20 mouse cellular contexts compared by ENCODE assay signal in genomic region chr17:70797773-70798045, GRCm38 (mm10). TPM values are rescaled to one million over a fixed set of nuclear protein-coding genes. Genes with fewer than 3 reads are reported as not detected.
A peak's percentile ranks its signal among the peaks of the same experiment; 100 is the strongest.
DNase-seq lines count a peak whose midpoint lies in the region; ATAC-seq and TF ChIP-seq lines count a peak whose summit lies in the region.
"Had no signal": no experiment of that assay in that cellular context is flagged by ENCODE, and none has a peak within 500 bp of the region (broad histone marks: within the 10 kb centered on the region; RNA-seq: fewer than 3 reads in every experiment).

No protein-coding gene starts in this region.

- no peaks in the 10 kb centered on the region for H3K27me3 ChIP-seq in hindbrain, embryonic 10.5 days (ENCODE audit: insufficient read depth, poor library complexity, severe bottlenecking)
- H3K27me3 ChIP-seq in hindbrain, embryonic 12.5 days: no peaks in the 10 kb centered on the region
- no peaks in the 10 kb centered on the region for H3K27me3 ChIP-seq in lung, embryonic 16.5 days (ENCODE audit: control insufficient read depth, insufficient read depth, low read depth, low read length)
- H3K27me3 ChIP-seq: embryonic facial prominence, embryonic 12.5 days; forebrain, embryonic 13.5 days; forebrain, embryonic 15.5 days had no signal

- 87% methylated on average over 1 of the region's 1 CpGs for WGBS in hindbrain, embryonic 10.5 days
- WGBS in hindbrain, embryonic 12.5 days: 91% methylated on average over 1 of the region's 1 CpGs
- 55% methylated on average over 1 of the region's 1 CpGs for WGBS in lung, embryonic 16.5 days
- 82% methylated on average over 1 of the region's 1 CpGs for WGBS in macrophage (ENCODE audit: missing documents)

- no peak overlapping the region for H3K9ac ChIP-seq in hindbrain, embryonic 12.5 days
- H3K9ac ChIP-seq in lung, embryonic 16.5 days (ENCODE audit: low read length): no peak overlapping the region
- H3K9ac ChIP-seq: embryonic facial prominence, embryonic 12.5 days; forebrain, embryonic 13.5 days; forebrain, embryonic 15.5 days had no signal

- no peak for TF ChIP-seq CTCF in bone marrow macrophage, adult 2 months (IDR thresholded peaks at IDR 0.05; ENCODE audit: low read depth, low read length)

- no peak for DNase-seq in hindbrain, embryonic 10.5 days (ENCODE audit: low spot score)
- DNase-seq in lung, postnatal 14 days: no peak
- DNase-seq in thymus, postnatal 25 days: no peak
- no peak for DNase-seq in testis, postnatal 14 days (ENCODE audit: low spot score)
- DNase-seq: adrenal gland, adult 2 months; adrenal gland, postnatal 10 days; adrenal gland, postnatal 25 days; cerebellum, adult 11-12 months; cerebellum, adult 2 months; cerebellum, adult 9-10 months; cerebellum, postnatal 10 days; cerebellum, postnatal 25 days had no signal

- ATAC-seq in hindbrain, embryonic 12.5 days (ENCODE audit: low FRiP score): no peak
- 0 out of 2 replicates have a peak, but pooled peaks have one; percentile 11 for ATAC-seq in lung, embryonic 16.5 days (ENCODE audit: low read depth)
- ATAC-seq: forebrain, embryonic 13.5 days; forebrain, embryonic 15.5 days had no signal

- peaks cover 20% of the 10 kb centered on the region for H3K4me1 ChIP-seq in hindbrain, embryonic 10.5 days (replicated peaks)
- H3K4me1 ChIP-seq in hindbrain, embryonic 12.5 days: peaks cover 15% of the 10 kb centered on the region
- H3K4me1 ChIP-seq in lung, embryonic 16.5 days (replicated peaks; ENCODE audit: control insufficient read depth, insufficient read depth, low read length): peaks cover 8% of the 10 kb centered on the region
- H3K4me1 ChIP-seq in bone marrow macrophage, adult 2 months (ENCODE audit: control insufficient read depth, insufficient read depth, low read length): peaks cover 21% of the 10 kb centered on the region

- no peaks in the 10 kb centered on the region for H3K36me3 ChIP-seq in hindbrain, embryonic 10.5 days
- no peaks in the 10 kb centered on the region for H3K36me3 ChIP-seq in hindbrain, embryonic 12.5 days
- no peaks in the 10 kb centered on the region for H3K36me3 ChIP-seq in lung, embryonic 16.5 days (ENCODE audit: control insufficient read depth, insufficient read depth, low read length)
- H3K36me3 ChIP-seq in macrophage (ENCODE audit: inconsistent target): no peaks in the 10 kb centered on the region
- H3K36me3 ChIP-seq: embryonic facial prominence, embryonic 10.5 days; embryonic facial prominence, embryonic 12.5 days; forebrain, embryonic 15.5 days had no signal

- no peaks in the 10 kb centered on the region for H3K79me2 ChIP-seq in macrophage (ENCODE audit: inconsistent target)

- H3K9me3 ChIP-seq in hindbrain, embryonic 10.5 days: no peaks in the 10 kb centered on the region
- H3K9me3 ChIP-seq in hindbrain, embryonic 12.5 days (replicated peaks): no peaks in the 10 kb centered on the region
- H3K9me3 ChIP-seq in lung, embryonic 16.5 days (ENCODE audit: control insufficient read depth, low read length): no peaks in the 10 kb centered on the region
- H3K9me3 ChIP-seq: embryonic facial prominence, embryonic 10.5 days; embryonic facial prominence, embryonic 12.5 days; forebrain, embryonic 13.5 days; forebrain, embryonic 15.5 days had no signal

- no peak overlapping the region for H3K4me2 ChIP-seq in hindbrain, embryonic 12.5 days (replicated peaks)
- H3K4me2 ChIP-seq in lung, embryonic 16.5 days (ENCODE audit: low read depth, low read length): no peak overlapping the region
- H3K4me2 ChIP-seq: embryonic facial prominence, embryonic 12.5 days; forebrain, embryonic 13.5 days; forebrain, embryonic 15.5 days had no signal

- no peak for TF ChIP-seq POLR2A in bone marrow macrophage, adult 2 months (IDR thresholded peaks at IDR 0.05; ENCODE audit: borderline replicate concordance, low read depth, low read length)

- H3K27ac ChIP-seq in hindbrain, embryonic 10.5 days: 0 out of 2 replicates have a peak overlapping the region, but pooled peaks have one; percentile 40
- no peak overlapping the region for H3K27ac ChIP-seq in hindbrain, embryonic 12.5 days
- no peak overlapping the region for H3K27ac ChIP-seq in lung, embryonic 16.5 days (ENCODE audit: low read length)
- H3K27ac ChIP-seq in bone marrow macrophage, adult 2 months (ENCODE audit: insufficient read depth, low read depth, low read length): peak overlapping the region; percentile 79
- peak overlapping the region; percentile 59 for H3K27ac ChIP-seq in macrophage
- H3K27ac ChIP-seq: embryonic facial prominence, embryonic 10.5 days; embryonic facial prominence, embryonic 12.5 days; forebrain, embryonic 13.5 days; forebrain, embryonic 15.5 days had no signal

- no peak overlapping the region for H3K4me3 ChIP-seq in hindbrain, embryonic 10.5 days
- no peak overlapping the region for H3K4me3 ChIP-seq in hindbrain, embryonic 12.5 days
- no peak overlapping the region for H3K4me3 ChIP-seq in lung, embryonic 16.5 days (ENCODE audit: low read length)
- no peak overlapping the region for H3K4me3 ChIP-seq in bone marrow macrophage, adult 2 months (ENCODE audit: insufficient read depth, low read length)
- no peak overlapping the region for H3K4me3 ChIP-seq in macrophage (ENCODE audit: inconsistent target)
- H3K4me3 ChIP-seq: embryonic facial prominence, embryonic 10.5 days; embryonic facial prominence, embryonic 12.5 days; forebrain, embryonic 13.5 days; forebrain, embryonic 15.5 days had no signal

RNA-seq across cellular contexts. Expression of gene Tgif1, which starts 55.6 kb away (rescaled TPM):
- 68.9 and 83.0 TPM in 2 replicates for polyA plus RNA-seq in hindbrain, embryonic 10.5 days (2016; fragmentation: Nextera tagmentation; extraction: Ambion mirVana)
- polyA plus RNA-seq in hindbrain, embryonic 12.5 days (2016; fragmentation: Nextera tagmentation; extraction: Ambion mirVana): 66.8 and 68.7 TPM in 2 replicates
- polyA plus RNA-seq in lung, embryonic 16.5 days (2015; fragmentation: Nextera tagmentation; extraction: Ambion mirVana): 63.1 and 69.4 TPM in 2 replicates
- polyA plus RNA-seq in bone marrow macrophage, adult 2 months (2012; ENCODE audit: insufficient read depth, insufficient read length, missing spikeins): 86.0 and 97.0 TPM in 2 replicates
- 1,000 to 10,000 TPM in 1 of 26 experiments, 100 to 1,000 TPM in 25; 155 to 1,067 (median 440) TPM for total RNA-seq in macrophage (2018; cell fraction: chromatin; rRNA removed)
- 100 to 1,000 TPM in 18 of 26 experiments, 10 to 100 TPM in 8; 49.4 to 328 (median 151) TPM for total RNA-seq in macrophage (2018; cell fraction: cytosol; rRNA removed)
- total RNA-seq in macrophage (2018; cell fraction: nucleus; rRNA removed): 1,000 to 10,000 TPM in 4 of 26 experiments, 100 to 1,000 TPM in 22; 178 to 1,168 (median 515) TPM
- 68.9 to 96.0 TPM (median 82.3 TPM) in 3 replicates for polyA plus RNA-seq in macrophage (2018)

Comparison
In these comparisons a context has a peak if more than half of its experiments do, and no peak if none do; other contexts are left out.
1. H3K27ac ChIP-seq: peak in hindbrain, embryonic 10.5 days (single experiment), bone marrow macrophage, adult 2 months (single experiment) and macrophage (single experiment); none in hindbrain, embryonic 12.5 days (single experiment) and lung, embryonic 16.5 days (single experiment).